Mouse (Mus musculus) liver, postnatal 0 days (tissue): ENCODE data around the gene Rasgef1b. TPM values are rescaled to one million over a fixed set of nuclear protein-coding genes. Genes with fewer than 3 reads are reported as not detected.

Source experiments
- ATAC-seq: fragments of 200-750 bp; cut with Nextera tagmentation; 2 replicates; pipeline ENCODE4 v1.8.0; 2017; ENCODE audit warnings: mild to moderate bottlenecking, moderate library complexity
- DNase-seq: peaks from one replicate; pipeline ENCODE4 v3.0.0-alpha.2; 2016
- H3K27ac ChIP-seq: fragments of 300-500 bp; sonication (generic); 2 replicates; pipeline ENCODE4 v1.5.1; 2014; ENCODE audit warnings: antibody characterized with exemption, moderate library complexity, mild to moderate bottlenecking, low read depth
- H3K27me3 ChIP-seq: fragments of 300-500 bp; sonication (generic); 2 replicates; pipeline ENCODE4 v1.6.1; 2014; ENCODE audit warnings: low read length, control low read depth, mixed read lengths; ENCODE audit not compliant: insufficient read depth
- H3K36me3 ChIP-seq: fragments of 300-500 bp; sonication (generic); replicated peaks from 2 replicates; pipeline ENCODE4 v1.6.1; 2014; ENCODE audit warnings: mild to moderate bottlenecking, control low read depth, low read length, moderate library complexity, mixed read lengths; ENCODE audit not compliant: insufficient read depth
- H3K4me1 ChIP-seq: fragments of 300-500 bp; sonication (generic); 2 replicates; pipeline ENCODE4 v1.6.1; 2014; ENCODE audit warnings: antibody characterized with exemption, mild to moderate bottlenecking, control low read depth; ENCODE audit not compliant: insufficient read depth
- H3K4me2 ChIP-seq: fragments of 300-500 bp; sonication (generic); 2 replicates; pipeline ENCODE4 v1.6.1; 2014; ENCODE audit warnings: low read depth, mild to moderate bottlenecking, low read length, moderate library complexity, mixed read lengths
- H3K4me3 ChIP-seq: fragments of 300-500 bp; sonication (generic); 2 replicates; pipeline ENCODE4 v1.5.1; 2014; ENCODE audit warnings: low read depth, low read length
- H3K9ac ChIP-seq: fragments of 300-500 bp; sonication (generic); replicated peaks from 2 replicates; pipeline ENCODE4 v1.6.1; 2014; ENCODE audit warnings: mild to moderate bottlenecking, moderate library complexity
- H3K9me3 ChIP-seq: fragments of 300-500 bp; sonication (generic); 2 replicates; pipeline ENCODE4 v1.6.1; 2016; ENCODE audit warnings: mild to moderate bottlenecking, control low read depth, low read length, mixed read lengths
- CTCF ChIP-seq: sonication (generic); IDR thresholded peaks from 2 replicates; pipeline ENCODE4 v1.5.1; 2016; ENCODE audit warnings: antibody characterized with exemption, low read depth
- EP300 ChIP-seq: IDR thresholded peaks from 2 replicates; pipeline ENCODE4 v1.6.1; 2016; ENCODE audit warnings: antibody characterized with exemption, low read depth, mild to moderate bottlenecking
- WGBS: fragments of 180-500 bp; shearing (Covaris S2); extraction: QIAGEN DNeasy Blood & Tissue Kit; methylation state at CpG from one replicate; pipeline ENCODE4 v1.1.7; 2014; ENCODE audit not compliant: insufficient replicate concordance; 5-methylcytosine and 5-hydroxymethylcytosine counted together
- polyA plus RNA-seq: library from polyadenylated mRNA; unstranded; fragments of >200 nt; fragmentation: Nextera tagmentation; extraction: Ambion mirVana; gene quantifications from 2 replicates; pipeline ENCODE4 v1.2.1, GENCODE M21; 2015

Gene Rasgef1b
- polyA plus RNA-seq, 1 experiment from 2014 or later = 11.8 TPM

GRCm38 (mm10) chr5:99438526-99438925, 290.3 kb downstream of the Rasgef1b start:
- H3K27ac ChIP-seq = no peak overlapping the region
- no peak overlapping the region for H3K4me2 ChIP-seq
- DNase-seq (no peak), ATAC-seq (no peak)
- no peaks in the 10 kb centered on the region for H3K4me1 ChIP-seq
- no peak for TF ChIP-seq CTCF
- no peak for TF ChIP-seq EP300
- H3K4me3 ChIP-seq = no peak overlapping the region
- WGBS = 48% methylated on average over 1 of the region's 1 CpGs
- no peaks in the 10 kb centered on the region for H3K36me3 ChIP-seq
- no peaks in the 10 kb centered on the region for H3K9me3 ChIP-seq
- H3K27me3 ChIP-seq = no peaks in the 10 kb centered on the region
- no peak overlapping the region for H3K9ac ChIP-seq

DNA sequence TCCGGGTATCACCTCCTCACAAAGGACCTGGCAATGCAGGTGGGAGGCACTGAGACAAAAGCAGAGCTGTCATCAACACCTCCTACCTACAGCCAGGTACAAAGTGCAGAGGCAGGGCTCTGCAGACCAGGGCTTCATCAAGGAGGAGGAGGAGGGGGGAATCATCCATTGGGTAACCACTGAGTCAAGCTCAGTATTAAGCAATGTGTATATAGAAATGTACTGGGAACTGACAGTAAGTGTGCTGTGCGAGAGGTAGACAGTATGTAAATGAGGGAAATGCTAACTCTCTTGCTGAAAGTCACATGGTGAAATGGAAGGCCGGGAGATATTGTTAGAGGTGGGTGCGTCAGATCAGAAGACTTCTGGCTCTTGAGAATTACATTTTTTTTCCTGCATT, 294.6 kb downstream of the Rasgef1b start:
- WGBS = 60% methylated on average over 4 of the region's 4 CpGs
- no peaks in the 10 kb centered on the region for H3K9me3 ChIP-seq
- peak; percentile 70 for ATAC-seq

GRCm38 (mm10) chr5:99432471-99432870, 296.4 kb downstream of the Rasgef1b start:
- Histone ChIP-seq H3K27me3 (no peaks in the 10 kb centered on the region), H3K9me3 (no peaks in the 10 kb centered on the region), H3K4me3 (no peak overlapping the region), H3K9ac (no peak overlapping the region), H3K27ac (no peak overlapping the region), H3K36me3 (no peaks in the 10 kb centered on the region), H3K4me2 (no peak overlapping the region), H3K4me1 (no peaks in the 10 kb centered on the region)
- no peak for ATAC-seq
- 87% methylated on average over 8 of the region's 8 CpGs for WGBS
- no peak for TF ChIP-seq EP300
- no peak for DNase-seq

More for the DNA sequence above, 294.6 kb downstream of the Rasgef1b start:
- no peak for DNase-seq
- no peak overlapping the region for H3K27ac ChIP-seq
- no peak for TF ChIP-seq EP300
- no peak for TF ChIP-seq CTCF
- no peaks in the 10 kb centered on the region for H3K36me3 ChIP-seq
- no peak overlapping the region for H3K4me2 ChIP-seq
- H3K27me3 ChIP-seq = no peaks in the 10 kb centered on the region
- no peak overlapping the region for H3K9ac ChIP-seq
- H3K4me3 ChIP-seq = no peak overlapping the region
- no peaks in the 10 kb centered on the region for H3K4me1 ChIP-seq

DNA sequence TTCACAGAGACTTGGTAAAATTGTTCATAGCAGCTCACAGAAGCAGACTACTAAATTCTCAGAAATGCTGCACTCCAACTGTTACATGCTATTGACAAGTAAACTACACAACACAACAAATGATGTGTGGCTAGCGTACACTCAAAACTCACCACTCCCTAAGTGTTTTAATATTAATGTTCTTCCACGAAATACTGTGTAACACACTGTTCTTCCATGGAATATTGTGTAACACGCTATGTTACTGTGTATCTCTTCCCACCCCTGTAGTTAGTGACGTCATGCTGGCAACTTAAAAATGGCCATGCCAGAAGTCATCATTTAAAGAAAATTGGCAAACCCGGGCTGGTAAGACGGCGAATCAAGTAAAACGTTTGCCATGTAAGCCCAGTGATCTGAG, 299.6 kb downstream of the Rasgef1b start:
- 79% methylated on average over 8 of the region's 8 CpGs for WGBS
- H3K36me3 ChIP-seq = no peaks in the 10 kb centered on the region
- H3K9ac ChIP-seq = no peak overlapping the region
- no peaks in the 10 kb centered on the region for H3K9me3 ChIP-seq
- DNase-seq = no peak
- H3K4me3 ChIP-seq = no peak overlapping the region
- no peak overlapping the region for H3K27ac ChIP-seq
- no peak for TF ChIP-seq EP300
- TF ChIP-seq CTCF = no peak
- H3K4me2 ChIP-seq = no peak overlapping the region
- no peaks in the 10 kb centered on the region for H3K4me1 ChIP-seq
- no peak for ATAC-seq
- no peaks in the 10 kb centered on the region for H3K27me3 ChIP-seq

- Histone ChIP-seq H3K4me1 (no peaks in the 10 kb centered on the region), H3K27me3 (no peaks in the 10 kb centered on the region), H3K27ac (no peak overlapping the region), H3K9me3 (no peaks in the 10 kb centered on the region), H3K4me2 (no peak overlapping the region), H3K36me3 (no peaks in the 10 kb centered on the region), H3K4me3 (no peak overlapping the region), H3K9ac (no peak overlapping the region)
- WGBS = 57% methylated on average over 5 of the region's 5 CpGs
- TF ChIP-seq CTCF = no peak
- no peak for TF ChIP-seq EP300
- no peak for DNase-seq
- ATAC-seq = no peak
Measured at GRCm38 (mm10) chr5:99428648-99429047, 300.2 kb downstream of the Rasgef1b start.

DNA sequence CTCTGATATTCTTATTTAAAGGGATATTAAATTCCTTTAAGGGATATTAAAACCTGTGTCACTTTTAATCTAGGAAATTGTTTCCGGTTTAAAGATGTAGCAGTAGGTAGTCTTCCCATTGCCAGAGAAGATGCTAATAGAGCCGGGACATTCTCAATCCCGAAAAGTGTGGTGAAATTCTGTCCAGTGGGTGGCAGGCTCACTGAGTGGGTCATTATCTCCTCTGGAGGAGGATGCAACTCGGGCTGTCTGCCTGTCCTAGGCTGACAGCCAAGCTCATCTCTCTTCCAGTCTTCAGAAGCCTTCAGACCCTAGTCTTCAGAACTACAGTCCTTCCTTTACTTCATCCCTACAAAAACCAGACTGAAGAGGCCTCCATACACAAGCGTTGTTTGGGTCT, 305.6 kb downstream of the Rasgef1b start:
- TF ChIP-seq CTCF = 0 out of 2 replicates have a peak, but pooled peaks have one; percentile 43
- no peak for TF ChIP-seq EP300
- 62% methylated on average over 5 of the region's 5 CpGs for WGBS
- H3K27ac ChIP-seq = no peak overlapping the region
- no peaks in the 10 kb centered on the region for H3K27me3 ChIP-seq
- no peaks in the 10 kb centered on the region for H3K4me1 ChIP-seq
- no peak overlapping the region for H3K9ac ChIP-seq
- no peaks in the 10 kb centered on the region for H3K9me3 ChIP-seq
- H3K4me2 ChIP-seq = no peak overlapping the region
- no peaks in the 10 kb centered on the region for H3K36me3 ChIP-seq
- DNase-seq (no peak), ATAC-seq (no peak)
- no peak overlapping the region for H3K4me3 ChIP-seq

DNA sequence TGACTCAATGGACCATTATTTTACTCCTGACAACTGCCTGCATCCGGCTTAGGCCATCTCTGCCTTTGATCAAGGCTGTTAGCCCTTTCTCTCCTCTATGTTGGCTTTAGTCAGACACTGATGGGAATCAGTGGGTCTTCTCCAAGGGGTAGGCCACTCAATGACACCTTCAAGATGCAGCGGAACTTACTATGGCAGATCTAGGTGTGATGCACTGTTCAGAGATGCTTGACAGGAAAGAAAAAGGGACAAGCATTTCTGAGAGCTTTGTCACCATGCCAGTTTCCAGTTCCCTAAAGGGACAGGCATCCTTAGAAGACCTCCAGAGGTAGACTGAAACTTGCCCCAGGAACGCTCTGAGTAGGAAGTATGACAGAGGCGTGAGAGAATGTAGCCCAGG, 306.0 kb downstream of the Rasgef1b start:
- ATAC-seq (no peak), DNase-seq (no peak)
- 81% methylated on average over 4 of the region's 4 CpGs for WGBS
- H3K4me1 ChIP-seq = no peaks in the 10 kb centered on the region
- no peak overlapping the region for H3K27ac ChIP-seq
- H3K9me3 ChIP-seq = no peaks in the 10 kb centered on the region
- H3K4me2 ChIP-seq = no peak overlapping the region
- H3K36me3 ChIP-seq = no peaks in the 10 kb centered on the region
- H3K9ac ChIP-seq = no peak overlapping the region
- no peak overlapping the region for H3K4me3 ChIP-seq
- no peaks in the 10 kb centered on the region for H3K27me3 ChIP-seq
- TF ChIP-seq EP300 (no peak), CTCF (no peak)
